Mouse (Mus musculus) neural tube, embryonic 13.5 days (tissue): ENCODE data around the gene Trim44. TPM values are rescaled to one million over a fixed set of nuclear protein-coding genes. Genes with fewer than 3 reads are reported as not detected.
A peak's percentile ranks its signal among the peaks of the same experiment; 100 is the strongest.

Experiments
- ATAC-seq: fragments of 200-750 bp; cut with Nextera tagmentation; 2 replicates; pipeline ENCODE4 v1.8.0; 2017; ENCODE audit warnings: low read depth, mild to moderate bottlenecking, moderate TSS enrichment, moderate library complexity
- H3K27ac ChIP-seq: fragments of 300-500 bp; sonication (generic); replicated peaks from 2 replicates; pipeline ENCODE4 v1.5.1; 2015; ENCODE audit warnings: moderate library complexity, mild to moderate bottlenecking, inconsistent platforms
- H3K27me3 ChIP-seq: fragments of 300-500 bp; sonication (generic); 2 replicates; pipeline ENCODE4 v1.6.1; 2015; ENCODE audit warnings: mild to moderate bottlenecking, inconsistent platforms
- H3K36me3 ChIP-seq: fragments of 300-500 bp; sonication (generic); 2 replicates; pipeline ENCODE4 v1.6.1; 2015; ENCODE audit warnings: mild to moderate bottlenecking, inconsistent platforms
- H3K4me1 ChIP-seq: fragments of 300-500 bp; sonication (generic); replicated peaks from 2 replicates; pipeline ENCODE4 v1.6.1; 2015; ENCODE audit warnings: inconsistent platforms
- H3K4me2 ChIP-seq: fragments of 300-500 bp; sonication (generic); 2 replicates; pipeline ENCODE4 v1.6.1; 2015; ENCODE audit warnings: inconsistent platforms, mild to moderate bottlenecking, moderate library complexity
- H3K4me3 ChIP-seq: fragments of 300-500 bp; sonication (generic); 2 replicates; pipeline ENCODE4 v1.5.1; 2015; ENCODE audit warnings: mild to moderate bottlenecking, inconsistent platforms
- H3K9ac ChIP-seq: fragments of 300-500 bp; sonication (generic); 2 replicates; pipeline ENCODE4 v1.6.1; 2015; ENCODE audit warnings: moderate library complexity, mild to moderate bottlenecking, inconsistent platforms
- H3K9me3 ChIP-seq: fragments of 300-500 bp; sonication (generic); 2 replicates; pipeline ENCODE4 v1.6.1; 2016; ENCODE audit warnings: inconsistent platforms
- WGBS: fragments of 180-500 bp; shearing (Covaris S2); methylation state at CpG from one replicate; pipeline ENCODE4 v1.1.7; 2015; 5-methylcytosine and 5-hydroxymethylcytosine counted together
- polyA plus RNA-seq: library from polyadenylated mRNA; unstranded; fragments of >200 nt; fragmentation: Nextera tagmentation; extraction: Ambion mirVana; gene quantifications from 2 replicates; pipeline ENCODE4 v1.2.1, GENCODE M21; 2015

Trim44 gene
- polyA plus RNA-seq, 1 experiment from 2014 or later = 54.8 TPM

GRCm38 (mm10) chr2:102266911-102267310 lies 140.7 kb downstream of the Trim44 start:
- no peaks in the 10 kb centered on the region for H3K36me3 ChIP-seq
- WGBS = 91% methylated on average over 3 of the region's 3 CpGs
- H3K27ac ChIP-seq = no peak overlapping the region
- no peaks in the 10 kb centered on the region; the same call in 1 of the 2 replicates for H3K27me3 ChIP-seq
- no peak for ATAC-seq
- H3K4me2 ChIP-seq = no peak overlapping the region
- H3K9me3 ChIP-seq = no peaks in the 10 kb centered on the region
- no peak overlapping the region for H3K9ac ChIP-seq
- no peak overlapping the region for H3K4me3 ChIP-seq
- H3K4me1 ChIP-seq = no peaks in the 10 kb centered on the region

GRCm38 (mm10) chr2:102259139-102259538 lies 148.5 kb downstream of the Trim44 start:
- Histone ChIP-seq H3K4me3 (no peak overlapping the region), H3K36me3 (no peaks in the 10 kb centered on the region), H3K27ac (peak overlapping the region; percentile 7; the same call in 1 of the 2 replicates), H3K9me3 (no peaks in the 10 kb centered on the region), H3K27me3 (peaks cover 11% of the 10 kb centered on the region), H3K9ac (peak overlapping the region; percentile 36; the same call in 1 of the 2 replicates), H3K4me1 (peaks cover 24% of the 10 kb centered on the region), H3K4me2 (peak overlapping the region; percentile 36; the same call in 1 of the 2 replicates)
- WGBS = 14% methylated on average over 13 of the region's 13 CpGs
- peak; percentile 37; the same call in 1 of the 2 replicates for ATAC-seq

- no peaks in the 10 kb centered on the region for H3K36me3 ChIP-seq
- 27% methylated on average over 8 of the region's 8 CpGs for WGBS
- no peak overlapping the region for H3K27ac ChIP-seq
Observed at GRCm38 (mm10) chr2:102258682-102259081, 148.9 kb downstream of the Trim44 start.

GRCm38 (mm10) chr2:102257964-102258605 lies 149.5 kb downstream of the Trim44 start:
- H3K9me3 ChIP-seq = no peaks in the 10 kb centered on the region
- WGBS = 5% methylated on average over 12 of the region's 12 CpGs
- H3K9ac ChIP-seq = no peak overlapping the region
- peak; percentile 70 for ATAC-seq
- H3K36me3 ChIP-seq = no peaks in the 10 kb centered on the region
- peaks cover 24% of the 10 kb centered on the region for H3K4me1 ChIP-seq
- H3K27ac ChIP-seq = no peak overlapping the region
- H3K27me3 ChIP-seq = peaks cover 11% of the 10 kb centered on the region
- H3K4me3 ChIP-seq = no peak overlapping the region
- H3K4me2 ChIP-seq = peak overlapping the region; percentile 33

More at GRCm38 (mm10) chr2:102258682-102259081, 148.9 kb downstream of the Trim44 start:
- no peak overlapping the region for H3K4me3 ChIP-seq
- peak overlapping the region; percentile 36 for H3K4me2 ChIP-seq
- no peaks in the 10 kb centered on the region for H3K9me3 ChIP-seq
- no peak overlapping the region for H3K9ac ChIP-seq
- peak; percentile 48 for ATAC-seq
- H3K4me1 ChIP-seq = peaks cover 24% of the 10 kb centered on the region
- peaks cover 11% of the 10 kb centered on the region for H3K27me3 ChIP-seq

- Histone ChIP-seq H3K9me3 (no peaks in the 10 kb centered on the region), H3K4me3 (no peak overlapping the region), H3K36me3 (no peaks in the 10 kb centered on the region), H3K9ac (no peak overlapping the region), H3K4me2 (no peak overlapping the region), H3K4me1 (peaks cover 24% of the 10 kb centered on the region), H3K27me3 (peaks cover 11% of the 10 kb centered on the region), H3K27ac (no peak overlapping the region)
- WGBS = 78% methylated on average over 5 of the region's 5 CpGs
- ATAC-seq = no peak
Observed at GRCm38 (mm10) chr2:102256591-102257335, 150.9 kb downstream of the Trim44 start.

GRCm38 (mm10) chr2:102256100-102256499 lies 151.5 kb downstream of the Trim44 start:
- H3K4me3 ChIP-seq = no peak overlapping the region
- WGBS = 87% methylated on average over 3 of the region's 3 CpGs
- peaks cover 24% of the 10 kb centered on the region for H3K4me1 ChIP-seq
- H3K9ac ChIP-seq = no peak overlapping the region
- H3K27ac ChIP-seq = no peak overlapping the region
- no peaks in the 10 kb centered on the region for H3K9me3 ChIP-seq
- H3K36me3 ChIP-seq = no peaks in the 10 kb centered on the region
- H3K4me2 ChIP-seq = no peak overlapping the region
- no peak for ATAC-seq
- H3K27me3 ChIP-seq = peaks cover 11% of the 10 kb centered on the region

- no peak for ATAC-seq
- Histone ChIP-seq H3K36me3 (no peaks in the 10 kb centered on the region), H3K27me3 (no peaks in the 10 kb centered on the region), H3K9ac (no peak overlapping the region), H3K4me2 (no peak overlapping the region), H3K4me1 (peaks cover 10% of the 10 kb centered on the region), H3K4me3 (no peak overlapping the region), H3K9me3 (no peaks in the 10 kb centered on the region), H3K27ac (no peak overlapping the region)
- 89% methylated on average over 7 of the region's 7 CpGs for WGBS
Observed at GRCm38 (mm10) chr2:102253204-102253603, 154.4 kb downstream of the Trim44 start.

- no peaks in the 10 kb centered on the region for H3K9me3 ChIP-seq
- no peak overlapping the region for H3K9ac ChIP-seq
- no peaks in the 10 kb centered on the region for H3K27me3 ChIP-seq
- H3K36me3 ChIP-seq = no peaks in the 10 kb centered on the region
- WGBS = 68% methylated on average over 4 of the region's 4 CpGs
- H3K27ac ChIP-seq = no peak overlapping the region
- no peak overlapping the region for H3K4me3 ChIP-seq
- peaks cover 5% of the 10 kb centered on the region for H3K4me1 ChIP-seq
- no peak for ATAC-seq
- H3K4me2 ChIP-seq = no peak overlapping the region
Observed at GRCm38 (mm10) chr2:102252651-102253050, 155.0 kb downstream of the Trim44 start.

Other genes starting within 250 kb of the Trim44 start
- 48.3 and 48.8 TPM in 2 replicates for gene Ldlrad3, start 221.4 kb downstream of the Trim44 start, polyA plus RNA-seq
- 38.0 and 40.5 TPM in 2 replicates for gene Fjx1, start 44.7 kb upstream of the Trim44 start, polyA plus RNA-seq
- 6.3 and 8.3 TPM in 2 replicates for gene Pamr1, start 142.2 kb upstream of the Trim44 start, polyA plus RNA-seq